Comparison of ENCODE assay signal across 15 mouse cellular contexts in genomic region chr8:92881247-92881646, GRCm38 (mm10). TPM values are rescaled to one million over a fixed set of nuclear protein-coding genes. Genes with fewer than 3 reads are reported as not detected.
"Had no signal": no experiment of that assay in that cellular context is flagged by ENCODE, and none has a peak within 500 bp of the region (broad histone marks: within the 10 kb centered on the region; RNA-seq: fewer than 3 reads in every experiment).

No protein-coding gene starts in this region.

- H3K4me1 ChIP-seq: midbrain, embryonic 15.5 days; neural tube, embryonic 12.5 days; stomach, embryonic 15.5 days had no signal

- H3K4me2 ChIP-seq: limb, embryonic 15.5 days; midbrain, embryonic 11.5 days; midbrain, embryonic 15.5 days; neural tube, embryonic 12.5 days; stomach, embryonic 15.5 days had no signal

- H3K27ac ChIP-seq: kidney, postnatal 0 days; limb, embryonic 15.5 days; liver, embryonic 14.5 days; midbrain, embryonic 15.5 days; neural tube, embryonic 12.5 days; stomach, embryonic 15.5 days had no signal

- ATAC-seq: midbrain, embryonic 15.5 days had no signal

- H3K36me3 ChIP-seq: midbrain, embryonic 15.5 days; stomach, embryonic 15.5 days had no signal

- H3K9ac ChIP-seq: limb, embryonic 15.5 days; liver, embryonic 14.5 days; midbrain, embryonic 15.5 days; neural tube, embryonic 12.5 days; stomach, embryonic 15.5 days had no signal

- H3K4me3 ChIP-seq: limb, embryonic 15.5 days; midbrain, embryonic 15.5 days; neural tube, embryonic 12.5 days; stomach, embryonic 15.5 days had no signal

- DNase-seq: kidney, adult 11 months; kidney, adult 9 months; kidney, postnatal 36 days; layer of hippocampus, adult 9-11 months; layer of hippocampus, postnatal 36 days; right cerebral cortex, postnatal 14 days; thymus, postnatal 4 days had no signal

- H3K27me3 ChIP-seq: limb, embryonic 15.5 days; midbrain, embryonic 15.5 days; stomach, embryonic 15.5 days had no signal

- H3K9me3 ChIP-seq: limb, embryonic 15.5 days; midbrain, embryonic 15.5 days; stomach, embryonic 15.5 days had no signal

RNA-seq across cellular contexts. Expression of gene Capns2, which starts 20.0 kb away (rescaled TPM):
- polyA plus RNA-seq: kidney, postnatal 0 days had no signal

RNA-seq across cellular contexts. Expression of gene Mmp2, which starts 54.2 kb away (rescaled TPM):
- total RNA-seq: monocyte, adult 5-6 weeks had no signal
